Mouse (Mus musculus): ENCODE data around the gene Cxcr3. TPM values are rescaled to one million over a fixed set of nuclear protein-coding genes. Genes with fewer than 3 reads are reported as not detected.

The Cxcr3 gene
- polyA plus RNA-seq (2012; fragmentation: generic; extraction: Trizol) = not detected

- no peak within 1 kb of the TSS for H3K4me3 ChIP-seq
- H3K36me3 ChIP-seq (ENCODE audit: control insufficient read depth, insufficient read depth) = no peaks in the 10 kb centered on the region
- no peaks in the 10 kb centered on the region for H3K79me2 ChIP-seq (ENCODE audit: control insufficient read depth, insufficient read depth)
- H3K4me2 ChIP-seq (ENCODE audit: low read depth) = peak within 1 kb of the TSS; percentile 18
- no peak within 1 kb of the TSS for H3ac ChIP-seq (ENCODE audit: control insufficient read depth, insufficient read length)
- TF ChIP-seq MYOG (IDR thresholded peaks at IDR 0.05; ENCODE audit: control insufficient read depth in 1 of 3, insufficient read depth in 1 of 3, insufficient read length in 2 of 3, low read depth in 2 of 3) (no peak), SRF (IDR thresholded peaks at IDR 0.05; ENCODE audit: control insufficient read depth, insufficient read length, low read depth) (no peak), CEBPB (IDR thresholded peaks at IDR 0.05; ENCODE audit: insufficient read depth, poor library complexity, severe bottlenecking) (no peak), POLR2AphosphoS2 (IDR thresholded peaks at IDR 0.05; ENCODE audit: insufficient read length, low read depth) (no peak), E2F4 (IDR thresholded peaks at IDR 0.05; ENCODE audit: insufficient read depth) (no peak), POLR2A (IDR thresholded peaks at IDR 0.05; ENCODE audit: insufficient read length, low read depth) (no peak), MAX (IDR thresholded peaks at IDR 0.05; ENCODE audit: low read depth) (no peak), REST (IDR thresholded peaks at IDR 0.05; ENCODE audit: insufficient read depth, insufficient read length) (no peak), MYOD1 (IDR thresholded peaks at IDR 0.05; ENCODE audit: control insufficient read depth in 1 of 3, insufficient read length in 2 of 3, low read depth in 2 of 3) (no peak), USF1 (IDR thresholded peaks at IDR 0.05; ENCODE audit: low read depth) (no peak), TCF12 (IDR thresholded peaks at IDR 0.05; ENCODE audit: insufficient read depth, poor library complexity, severe bottlenecking) (no peak), TCF3 (IDR thresholded peaks at IDR 0.05; ENCODE audit: insufficient read length, low read depth) (no peak)
- H3K27me3 ChIP-seq (ENCODE audit: control insufficient read depth, insufficient read depth, insufficient read length) = no peaks in the 10 kb centered on the region
Measured at GRCm38 (mm10) chrX:101733828-101734319, at the start of gene Cxcr3. Cxcr3 (minus strand) TSS chrX:101734269.

GRCm38 (mm10) chrX:101772035-101772434, 38.0 kb upstream of the Cxcr3 start:
- TF ChIP-seq MYOD1 (IDR thresholded peaks at IDR 0.05; ENCODE audit: control insufficient read depth in 1 of 3, insufficient read length in 2 of 3, low read depth in 2 of 3) = no peak
- no peak for TF ChIP-seq POLR2AphosphoS2 (IDR thresholded peaks at IDR 0.05; ENCODE audit: insufficient read length, low read depth)
- TF ChIP-seq USF1 (IDR thresholded peaks at IDR 0.05; ENCODE audit: low read depth) = no peak
- TF ChIP-seq TCF3 (IDR thresholded peaks at IDR 0.05; ENCODE audit: insufficient read length, low read depth) = no peak
- TF ChIP-seq MAX (IDR thresholded peaks at IDR 0.05; ENCODE audit: low read depth) = no peak
- TF ChIP-seq POLR2A (IDR thresholded peaks at IDR 0.05; ENCODE audit: insufficient read length, low read depth) = no peak
- TF ChIP-seq CEBPB (IDR thresholded peaks at IDR 0.05; ENCODE audit: insufficient read depth, poor library complexity, severe bottlenecking) = no peak
- H3K36me3 ChIP-seq (ENCODE audit: control insufficient read depth, insufficient read depth) = no peaks in the 10 kb centered on the region
- H3K79me2 ChIP-seq (ENCODE audit: control insufficient read depth, insufficient read depth) = no peaks in the 10 kb centered on the region
- no peak overlapping the region for H3K4me3 ChIP-seq
- no peak overlapping the region for H3K4me2 ChIP-seq (ENCODE audit: low read depth)
- H3ac ChIP-seq (ENCODE audit: control insufficient read depth, insufficient read length) = no peak overlapping the region
- H3K27me3 ChIP-seq (ENCODE audit: control insufficient read depth, insufficient read depth, insufficient read length) = no peaks in the 10 kb centered on the region

- TF ChIP-seq CEBPB (IDR thresholded peaks at IDR 0.05; ENCODE audit: insufficient read depth, poor library complexity, severe bottlenecking) (no peak), E2F4 (IDR thresholded peaks at IDR 0.05; ENCODE audit: insufficient read depth) (no peak), REST (IDR thresholded peaks at IDR 0.05; ENCODE audit: insufficient read depth, insufficient read length) (no peak), USF1 (IDR thresholded peaks at IDR 0.05; ENCODE audit: low read depth) (no peak), POLR2AphosphoS2 (IDR thresholded peaks at IDR 0.05; ENCODE audit: insufficient read length, low read depth) (no peak)
- Histone ChIP-seq H3ac (ENCODE audit: control insufficient read depth, insufficient read length) (no peak overlapping the region), H3K4me2 (ENCODE audit: low read depth) (no peak overlapping the region)
Measured at GRCm38 (mm10) chrX:101770307-101770706, 36.2 kb upstream of the Cxcr3 start.

GRCm38 (mm10) chrX:101769478-101769877, 35.4 kb upstream of the Cxcr3 start:
- H3ac ChIP-seq (ENCODE audit: control insufficient read depth, insufficient read length) = no peak overlapping the region
- no peak for TF ChIP-seq POLR2A (IDR thresholded peaks at IDR 0.05; ENCODE audit: insufficient read length, low read depth)
- no peak for TF ChIP-seq MAX (IDR thresholded peaks at IDR 0.05; ENCODE audit: low read depth)
- no peak for TF ChIP-seq CEBPB (IDR thresholded peaks at IDR 0.05; ENCODE audit: insufficient read depth, poor library complexity, severe bottlenecking)
- TF ChIP-seq MYOG (IDR thresholded peaks at IDR 0.05; ENCODE audit: control insufficient read depth in 1 of 3, insufficient read depth in 1 of 3, insufficient read length in 2 of 3, low read depth in 2 of 3) = no peak
- no peak for TF ChIP-seq SRF (IDR thresholded peaks at IDR 0.05; ENCODE audit: control insufficient read depth, insufficient read length, low read depth)
- no peak for TF ChIP-seq POLR2AphosphoS2 (IDR thresholded peaks at IDR 0.05; ENCODE audit: insufficient read length, low read depth)
- no peak for TF ChIP-seq E2F4 (IDR thresholded peaks at IDR 0.05; ENCODE audit: insufficient read depth)
- TF ChIP-seq TCF3 (IDR thresholded peaks at IDR 0.05; ENCODE audit: insufficient read length, low read depth) = no peak
- no peak overlapping the region for H3K4me2 ChIP-seq (ENCODE audit: low read depth)
- H3K79me2 ChIP-seq (ENCODE audit: control insufficient read depth, insufficient read depth) = no peaks in the 10 kb centered on the region
- no peaks in the 10 kb centered on the region for H3K36me3 ChIP-seq (ENCODE audit: control insufficient read depth, insufficient read depth)
- no peak overlapping the region for H3K4me3 ChIP-seq
- no peaks in the 10 kb centered on the region for H3K27me3 ChIP-seq (ENCODE audit: control insufficient read depth, insufficient read depth, insufficient read length)

More at GRCm38 (mm10) chrX:101770307-101770706, 36.2 kb upstream of the Cxcr3 start:
- no peak overlapping the region for H3K4me3 ChIP-seq
- no peaks in the 10 kb centered on the region for H3K27me3 ChIP-seq (ENCODE audit: control insufficient read depth, insufficient read depth, insufficient read length)
- no peaks in the 10 kb centered on the region for H3K79me2 ChIP-seq (ENCODE audit: control insufficient read depth, insufficient read depth)
- no peaks in the 10 kb centered on the region for H3K36me3 ChIP-seq (ENCODE audit: control insufficient read depth, insufficient read depth)

GRCm38 (mm10) chrX:101767280-101767679, 33.2 kb upstream of the Cxcr3 start:
- no peaks in the 10 kb centered on the region for H3K79me2 ChIP-seq (ENCODE audit: control insufficient read depth, insufficient read depth)
- no peak overlapping the region for H3K4me3 ChIP-seq
- no peak overlapping the region for H3ac ChIP-seq (ENCODE audit: control insufficient read depth, insufficient read length)
- H3K36me3 ChIP-seq (ENCODE audit: control insufficient read depth, insufficient read depth) = no peaks in the 10 kb centered on the region
- TF ChIP-seq SRF (IDR thresholded peaks at IDR 0.05; ENCODE audit: control insufficient read depth, insufficient read length, low read depth) (no peak), TCF12 (IDR thresholded peaks at IDR 0.05; ENCODE audit: insufficient read depth, poor library complexity, severe bottlenecking) (no peak), MYOG (IDR thresholded peaks at IDR 0.05; ENCODE audit: control insufficient read depth in 1 of 3, insufficient read depth in 1 of 3, insufficient read length in 2 of 3, low read depth in 2 of 3) (no peak), E2F4 (IDR thresholded peaks at IDR 0.05; ENCODE audit: insufficient read depth) (no peak), POLR2A (IDR thresholded peaks at IDR 0.05; ENCODE audit: insufficient read length, low read depth) (no peak), MAX (IDR thresholded peaks at IDR 0.05; ENCODE audit: low read depth) (no peak)
- no peaks in the 10 kb centered on the region for H3K27me3 ChIP-seq (ENCODE audit: control insufficient read depth, insufficient read depth, insufficient read length)
- H3K4me2 ChIP-seq (ENCODE audit: low read depth) = no peak overlapping the region
